Mouse (Mus musculus) right cerebral cortex, postnatal 25 days (tissue): Measurements from ENCODE around the gene Armc8.
"Not testable (repeated sequence)": the region's sequence is repeated elsewhere in the genome, so short reads cannot be mapped to it uniquely, and the experiment has no call there.

Experiments used
- DNase-seq: peaks from one replicate; pipeline ENCODE4 v3.0.0; 2022

The Armc8 gene

DNA sequence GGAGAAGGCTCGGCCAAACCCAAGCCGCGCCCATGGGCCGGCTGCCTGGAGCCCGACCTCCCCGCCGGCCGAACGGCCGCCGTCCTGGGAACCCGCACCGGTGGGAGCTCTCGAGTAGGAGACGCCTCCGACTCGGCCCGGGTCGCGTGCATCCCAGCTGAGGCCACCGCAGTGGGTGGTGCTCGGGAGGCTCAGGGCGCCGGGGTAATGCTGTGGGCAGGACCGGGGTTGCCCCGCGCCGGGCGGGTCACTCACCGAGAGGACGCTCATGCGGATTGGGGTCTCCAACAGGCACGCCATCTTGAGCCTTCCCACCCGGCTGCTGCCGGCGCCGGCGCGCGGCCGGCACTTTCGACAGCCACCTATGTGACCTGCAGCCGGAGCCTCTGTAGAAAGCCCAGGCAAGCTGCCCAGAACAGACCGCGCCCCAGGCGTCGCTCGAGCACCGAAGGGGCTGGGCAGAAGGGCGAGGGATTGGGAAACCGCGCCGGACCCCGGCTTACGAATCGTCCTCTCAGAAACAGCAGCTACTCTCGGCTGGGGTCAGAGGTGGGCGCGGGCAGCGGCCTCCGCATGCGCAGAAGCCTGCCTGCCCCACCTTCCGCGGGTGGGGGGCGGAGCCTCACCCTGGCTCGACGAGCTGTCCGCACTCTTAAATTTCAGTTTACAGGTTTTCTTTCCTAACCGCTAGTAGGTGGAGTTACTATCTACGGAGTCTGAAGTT is at the start of gene Armc8:
Gene Armc8, minus strand, starts transcription at position 553 of the 724 bp plus-strand sequence.
- DNase-seq, result peak; percentile 88

DNA sequence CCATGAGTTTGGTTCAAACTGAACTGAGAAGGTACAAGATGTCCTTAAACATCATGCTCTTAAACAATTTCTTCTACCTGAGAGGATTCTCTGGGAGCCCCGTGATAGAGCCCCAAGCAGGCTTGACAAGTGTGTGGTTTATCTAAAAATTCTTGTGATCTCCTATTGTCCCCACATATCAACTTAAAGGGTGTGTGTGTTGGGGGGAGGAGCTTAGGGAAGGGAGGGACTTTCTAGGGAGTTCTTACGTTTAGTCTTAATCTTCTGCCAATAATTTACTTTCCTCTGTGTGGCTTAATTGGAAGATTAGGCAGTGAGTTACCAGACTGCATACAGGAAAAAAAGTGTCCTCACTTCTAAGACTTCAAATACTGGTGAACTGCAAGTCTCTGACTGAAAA is 43.5 kb upstream of the Armc8 start, which contains the start of gene A4gnt:
Gene A4gnt, plus strand, starts transcription at position 301 of the 400 bp plus-strand sequence.
- no peak for DNase-seq

DNA sequence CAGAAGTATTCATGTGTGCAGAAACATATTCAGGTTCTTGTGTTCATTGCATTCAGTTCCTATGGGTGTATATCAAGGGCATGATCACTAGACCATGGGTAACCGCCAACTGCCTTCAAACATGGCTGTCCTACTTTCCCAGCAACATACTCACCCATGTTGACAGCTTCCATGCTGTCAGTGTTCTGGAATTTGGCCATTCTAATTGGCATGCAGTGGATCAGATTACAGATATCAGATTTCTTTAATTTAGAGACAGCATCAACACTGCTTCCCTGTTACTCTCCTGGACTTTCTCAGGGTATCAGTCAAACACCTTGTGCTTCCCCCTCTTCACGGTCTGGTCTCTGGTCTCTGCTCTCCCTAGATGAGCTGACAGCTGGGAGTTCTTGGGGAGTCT is 34.9 kb upstream of the Armc8 start:
- no peak for DNase-seq

DNA sequence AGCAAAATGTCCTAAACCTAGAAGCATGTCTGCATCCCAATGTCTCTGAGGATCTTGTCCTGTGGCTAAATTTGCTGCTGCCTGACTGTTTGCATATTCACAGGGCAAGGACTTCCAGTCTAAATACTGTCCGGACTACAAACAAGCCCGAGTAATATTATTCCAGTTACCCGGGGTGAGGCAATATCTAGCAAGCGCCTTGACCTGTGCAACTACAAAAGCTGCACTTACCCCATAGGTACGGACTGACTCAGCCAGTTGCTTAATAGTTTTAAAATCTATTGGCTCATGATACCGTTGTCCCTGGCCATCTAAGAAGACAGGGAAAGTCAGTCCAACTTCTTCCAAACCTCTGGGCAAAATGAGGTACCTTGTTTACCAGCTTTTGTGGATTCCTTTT is 30.4 kb upstream of the Armc8 start:
- DNase-seq, result not testable (repeated sequence)

DNA sequence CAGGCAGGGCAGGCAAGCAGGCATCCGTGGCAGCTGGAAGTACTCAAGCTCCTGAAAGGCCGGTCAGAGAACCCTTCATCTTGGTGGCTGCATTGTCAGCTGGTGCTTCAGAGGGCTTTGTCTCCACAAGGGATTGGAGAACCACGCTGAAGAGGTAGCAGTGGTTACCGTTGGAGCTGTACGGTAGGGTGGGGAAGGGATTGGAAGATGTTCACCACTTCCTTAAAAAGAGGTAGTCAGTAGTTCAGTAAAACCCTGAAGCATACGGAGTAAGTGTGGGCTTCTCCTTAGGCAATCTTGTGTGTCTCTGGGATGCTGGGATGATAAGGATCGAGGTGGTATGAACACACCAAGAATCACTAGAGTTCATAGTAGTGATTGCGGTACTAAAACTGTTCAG is 22.4 kb upstream of the Armc8 start:
- no peak for DNase-seq

DNA sequence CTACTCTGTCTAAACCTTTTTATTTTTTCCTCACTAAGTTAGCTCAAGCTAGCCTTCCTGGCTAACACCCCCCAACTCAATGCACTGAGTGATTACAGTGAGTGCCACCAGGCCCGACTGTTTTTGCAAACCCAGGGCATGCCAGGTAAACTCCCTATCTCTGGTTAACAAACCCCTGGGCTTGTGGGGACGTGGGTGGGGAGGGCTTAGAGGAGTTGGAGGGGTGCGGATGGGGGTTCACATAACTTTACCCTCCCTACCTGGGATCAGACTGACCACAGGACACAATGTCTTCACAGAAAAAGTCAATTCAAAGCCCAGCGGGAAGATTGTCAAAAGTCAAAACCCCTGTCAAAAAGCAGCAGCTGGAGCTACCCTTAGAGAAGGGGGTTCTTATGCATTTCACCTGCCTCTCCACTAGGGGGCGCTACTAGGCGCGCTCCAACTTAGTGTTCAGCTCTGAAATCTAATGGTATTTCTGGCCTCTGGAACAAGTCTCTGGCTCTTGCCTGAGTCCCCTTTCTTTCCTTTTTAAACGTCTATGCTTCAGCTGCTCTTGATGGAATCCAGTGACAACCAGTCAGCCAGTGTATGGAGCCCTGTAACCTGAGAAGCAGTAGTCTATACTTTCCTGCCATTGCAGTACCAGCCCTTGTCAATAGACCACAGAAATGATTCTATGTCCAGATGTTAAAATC is 19.0 kb upstream of the Armc8 start:
- peak; percentile 33 for DNase-seq

DNA sequence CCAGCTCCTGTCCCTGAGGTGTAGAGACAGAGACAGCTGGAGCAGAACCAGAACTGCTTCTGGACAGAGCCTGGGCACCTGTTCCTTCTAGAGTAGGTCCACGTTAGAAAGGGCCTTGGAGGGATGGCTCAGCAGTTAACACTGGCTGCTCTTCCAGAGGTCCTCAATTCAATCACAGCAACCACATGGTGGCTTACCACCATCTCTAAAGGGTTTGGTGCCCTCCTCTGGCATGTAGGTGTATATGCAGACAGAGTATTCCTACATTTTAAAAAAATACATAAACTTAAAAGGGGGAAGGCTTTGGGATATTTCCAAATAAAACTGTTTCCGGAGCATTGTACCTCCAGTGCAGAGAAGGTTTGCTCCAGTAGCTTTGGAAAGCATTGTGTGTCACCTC is 12.0 kb upstream of the Armc8 start:
- DNase-seq, result no peak

DNA sequence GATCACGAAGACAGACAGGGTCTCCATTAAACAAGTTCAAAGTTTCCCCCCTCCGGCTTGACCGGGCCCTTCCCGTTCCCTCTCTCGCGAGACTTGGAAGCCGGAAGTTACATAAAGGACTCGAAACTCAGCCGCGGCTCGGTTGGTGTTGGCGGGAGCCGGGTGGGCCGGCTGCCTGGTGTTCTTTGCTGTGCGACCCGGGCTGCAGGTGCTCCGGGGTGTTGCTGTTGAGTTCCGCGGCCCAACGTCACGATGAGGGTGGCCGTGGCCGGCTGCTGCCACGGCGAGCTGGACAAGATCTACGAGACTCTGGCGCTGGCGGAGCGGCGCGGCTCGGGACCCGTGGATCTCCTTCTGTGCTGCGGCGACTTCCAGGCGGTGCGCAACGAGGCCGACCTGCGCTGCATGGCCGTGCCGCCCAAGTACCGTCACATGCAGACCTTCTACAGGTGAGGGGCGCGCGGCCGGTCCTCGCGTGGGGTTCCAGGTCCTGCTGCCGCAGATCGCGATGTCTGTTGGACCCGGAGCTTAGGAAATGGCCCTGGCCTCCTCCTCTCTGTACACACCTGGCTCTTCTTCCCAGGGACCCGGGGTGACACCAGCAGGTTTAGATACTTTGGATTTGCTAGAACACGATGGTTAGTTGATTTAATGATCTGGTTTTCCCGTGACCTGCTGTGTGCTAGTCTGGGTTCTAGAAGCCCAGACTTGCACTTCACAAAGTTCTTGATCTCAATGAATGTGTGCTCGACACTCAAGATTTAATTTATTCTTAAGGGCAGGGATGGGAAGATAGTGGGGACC is 7.2 kb upstream of the Armc8 start, which contains the start of gene Dbr1:
Gene Dbr1, plus strand, starts transcription at position 123 of the 804 bp plus-strand sequence.
- DNase-seq, result peak; percentile 91

DNA sequence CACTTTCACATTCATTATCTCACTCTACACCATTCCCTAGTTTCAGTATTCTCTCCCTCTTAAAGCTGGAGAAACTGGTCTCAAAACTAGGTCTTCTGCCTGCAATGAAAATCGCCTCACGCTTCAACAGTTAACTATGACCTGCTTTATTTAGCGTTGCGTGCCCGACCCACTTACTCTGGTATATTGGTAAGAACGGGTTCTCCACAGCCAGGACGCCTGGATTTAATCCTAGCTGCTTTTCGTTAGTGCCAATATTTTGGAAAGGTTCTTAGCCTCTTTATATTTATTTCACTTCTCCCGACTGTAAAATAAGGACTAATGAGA is 335 bp upstream of the Armc8 start:
- no peak for DNase-seq

DNA sequence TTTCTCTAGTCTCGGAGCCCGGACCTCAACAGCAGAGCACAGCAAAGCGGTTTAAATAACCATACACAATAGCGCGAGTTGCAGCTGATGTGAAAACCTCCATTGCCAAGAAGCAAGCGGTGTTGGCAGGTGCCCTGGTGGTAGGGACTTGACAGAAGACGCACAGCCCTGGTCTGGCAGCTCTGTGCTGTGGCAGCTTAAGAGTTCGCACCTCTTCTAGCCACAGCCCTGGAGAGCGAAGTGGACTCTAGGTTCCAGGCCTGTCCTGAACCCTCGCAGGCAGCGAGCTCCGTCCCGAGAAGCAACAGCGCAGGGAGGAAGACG is 714 bp downstream of the Armc8 start:
- no peak for DNase-seq

DNA sequence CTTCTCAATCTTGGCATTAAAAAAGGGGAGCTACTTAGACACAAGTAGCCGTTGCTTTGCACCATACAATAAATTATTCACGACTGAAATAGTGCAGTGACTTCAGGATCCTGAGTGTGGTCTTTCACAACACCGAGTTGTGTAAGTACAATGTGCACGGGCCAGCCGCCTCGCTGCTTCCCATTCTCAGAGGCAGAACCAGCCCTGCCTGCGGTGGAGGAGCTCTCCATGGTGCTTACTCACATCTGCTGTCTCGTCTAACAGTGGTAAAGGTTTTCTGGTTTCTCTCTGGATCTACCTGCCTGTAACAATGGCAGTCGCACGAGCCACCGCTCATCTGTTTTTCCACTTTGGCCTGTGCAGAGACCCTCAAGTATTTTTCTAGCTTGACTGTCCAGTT is 5.0 kb downstream of the Armc8 start:
- DNase-seq, result no peak

DNA sequence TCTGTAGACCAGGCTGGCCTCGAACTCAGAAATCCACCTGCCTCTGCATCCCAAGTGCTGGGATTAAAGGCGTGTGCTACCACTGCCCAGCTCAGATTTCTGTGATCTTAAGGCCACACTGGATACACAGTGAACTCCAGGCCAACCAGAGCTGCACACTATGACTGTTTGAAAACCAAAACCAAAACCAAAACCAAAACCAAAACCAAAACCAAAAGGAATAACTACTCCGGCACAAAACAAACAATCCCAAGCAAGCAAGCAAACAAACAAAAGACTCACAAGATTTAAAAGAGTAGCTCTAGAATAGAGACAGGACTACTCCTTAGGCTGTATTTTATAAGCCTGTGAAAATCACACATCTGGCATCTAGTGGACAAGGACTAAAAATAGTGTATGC is 8.3 kb downstream of the Armc8 start:
- no peak for DNase-seq

DNA sequence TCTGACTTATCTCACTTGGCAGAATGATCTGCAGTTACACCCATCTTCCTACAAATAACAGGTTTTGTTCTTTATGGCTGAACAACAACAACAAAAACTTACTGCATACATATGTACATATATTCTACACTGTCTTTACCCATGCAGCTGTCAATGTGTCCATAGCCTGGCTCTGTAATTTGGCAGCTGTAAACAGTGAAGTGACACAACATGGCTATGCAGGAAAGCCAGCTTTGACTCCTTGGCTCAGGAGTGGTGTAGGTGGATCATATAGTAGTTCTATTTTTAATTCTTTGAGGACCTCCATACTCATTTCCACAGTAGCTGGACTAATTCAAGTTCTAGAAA is 9.2 kb downstream of the Armc8 start:
- DNase-seq, result no peak

DNA sequence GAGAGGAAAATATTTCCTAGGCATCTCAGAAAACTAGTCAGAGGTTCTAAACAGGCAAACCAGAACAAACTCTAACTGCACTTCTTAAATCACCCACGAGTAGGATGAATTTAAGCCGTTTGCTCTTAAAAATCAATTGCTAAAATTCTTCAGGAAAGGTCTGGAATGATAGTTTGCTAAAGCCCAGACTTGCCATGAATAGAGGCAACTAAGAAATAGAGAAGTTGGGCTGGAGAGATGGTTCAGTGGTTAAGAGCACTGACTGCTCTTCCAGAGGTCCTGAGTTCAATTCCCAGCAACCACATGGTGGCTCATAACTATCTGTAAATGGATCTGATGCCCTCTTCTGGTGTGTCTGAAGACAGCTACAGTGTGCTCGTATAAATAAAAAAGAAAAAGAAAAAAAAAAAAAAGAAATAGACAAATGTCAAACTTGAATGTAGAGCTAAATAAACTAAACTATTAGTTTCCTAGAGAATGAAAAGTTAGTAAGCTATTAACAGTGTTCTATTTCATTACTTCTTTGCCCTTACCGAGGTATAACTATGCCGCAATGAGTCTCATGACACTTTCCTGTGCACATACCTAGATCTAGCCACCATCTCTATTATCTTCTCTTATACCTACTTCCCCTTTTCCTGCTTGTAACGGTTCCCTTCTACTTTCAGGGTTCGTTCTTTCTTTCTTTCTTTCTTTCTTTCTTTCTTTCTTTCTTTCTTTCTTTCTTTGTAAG is 9.7 kb downstream of the Armc8 start:
- DNase-seq, result no peak

DNA sequence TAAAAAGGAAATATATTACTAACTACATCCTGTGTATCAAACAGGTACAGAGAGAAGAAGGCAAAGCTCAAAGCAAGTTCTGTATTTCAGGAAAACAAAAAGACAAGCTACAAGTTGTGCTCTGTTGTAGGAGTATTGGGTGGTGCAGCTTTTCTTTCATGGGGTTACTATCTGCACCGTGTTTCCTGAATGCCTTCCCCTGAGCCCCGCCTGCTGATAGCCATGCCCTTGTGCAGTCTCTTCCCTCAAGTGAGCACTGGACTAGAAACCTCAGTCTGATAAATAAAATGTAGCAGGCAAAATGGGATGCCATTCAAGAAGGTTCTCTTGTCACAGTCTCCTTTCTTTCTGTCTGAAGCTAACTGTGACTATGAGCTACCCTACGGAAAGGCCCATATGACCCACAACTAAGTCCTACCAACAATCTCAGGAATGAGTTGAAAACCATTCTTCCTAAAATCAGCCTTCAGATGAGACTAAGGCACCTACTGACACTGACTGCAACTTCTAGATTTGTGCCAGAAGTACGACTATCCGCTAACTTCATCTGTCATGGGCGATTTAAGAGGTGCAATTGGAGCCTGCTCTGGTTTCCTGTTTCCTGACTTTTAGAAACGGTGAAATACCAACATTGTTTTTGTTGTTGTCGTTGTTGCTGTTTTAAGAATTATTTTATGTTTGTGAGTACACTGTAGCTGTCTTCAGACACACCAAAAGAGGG is 11.0 kb downstream of the Armc8 start:
- no peak for DNase-seq

DNA sequence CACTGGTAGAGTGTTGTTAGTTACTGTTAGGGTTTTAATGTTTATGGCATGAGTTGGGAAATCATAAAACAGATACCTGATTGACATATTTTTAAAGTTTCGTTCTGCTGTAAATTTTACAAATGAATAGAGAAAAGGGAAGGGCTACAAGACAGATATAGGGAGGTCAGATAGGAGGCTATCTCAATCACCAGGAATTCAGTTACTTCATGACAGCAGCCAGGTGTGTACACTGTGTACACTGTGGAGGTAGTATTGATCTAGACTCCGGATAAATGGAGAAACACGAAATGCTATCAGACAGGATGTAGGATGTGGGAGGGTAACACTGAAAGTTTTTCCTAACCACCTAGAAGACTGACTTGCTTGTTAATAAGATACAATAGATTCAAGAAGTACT is 13.4 kb downstream of the Armc8 start:
- no peak for DNase-seq

DNA sequence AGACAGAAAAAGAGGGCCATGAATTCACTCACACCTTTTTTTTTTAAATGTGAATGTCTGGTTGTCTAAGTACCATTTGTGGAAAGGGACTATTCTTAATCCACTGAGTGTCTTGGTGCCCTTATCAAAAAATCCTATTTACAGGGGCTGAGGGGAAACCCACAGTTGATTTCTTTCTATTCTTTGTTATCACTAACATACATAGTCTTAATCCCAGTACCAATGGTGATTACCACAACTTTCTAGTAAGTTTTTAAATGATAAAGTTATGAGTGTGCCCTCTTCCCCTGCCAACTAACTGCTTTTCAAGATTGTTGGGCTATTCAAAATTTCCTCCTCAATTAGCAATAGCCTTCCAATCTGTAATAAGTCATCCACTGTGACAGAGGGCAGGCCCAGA is 14.6 kb downstream of the Armc8 start:
- DNase-seq, result no peak

DNA sequence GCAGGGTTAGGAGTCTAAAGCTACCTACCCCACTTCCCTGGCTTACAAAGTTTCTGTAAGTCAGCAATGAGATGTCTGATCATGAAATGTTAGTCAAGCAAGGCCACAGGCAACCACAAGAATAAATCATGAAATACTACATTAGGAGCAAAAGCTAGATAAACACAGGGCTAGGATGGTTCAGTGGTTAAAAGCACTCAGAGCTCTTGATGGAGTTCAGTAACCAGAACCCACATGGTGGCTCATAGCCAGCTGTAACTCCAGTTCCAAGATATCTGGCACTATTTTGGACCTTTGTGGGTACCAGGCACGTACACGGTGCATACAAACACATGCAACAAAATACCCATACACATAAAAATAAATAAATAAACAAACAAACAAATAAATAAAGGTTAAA is 15.7 kb downstream of the Armc8 start:
- DNase-seq, result no peak

DNA sequence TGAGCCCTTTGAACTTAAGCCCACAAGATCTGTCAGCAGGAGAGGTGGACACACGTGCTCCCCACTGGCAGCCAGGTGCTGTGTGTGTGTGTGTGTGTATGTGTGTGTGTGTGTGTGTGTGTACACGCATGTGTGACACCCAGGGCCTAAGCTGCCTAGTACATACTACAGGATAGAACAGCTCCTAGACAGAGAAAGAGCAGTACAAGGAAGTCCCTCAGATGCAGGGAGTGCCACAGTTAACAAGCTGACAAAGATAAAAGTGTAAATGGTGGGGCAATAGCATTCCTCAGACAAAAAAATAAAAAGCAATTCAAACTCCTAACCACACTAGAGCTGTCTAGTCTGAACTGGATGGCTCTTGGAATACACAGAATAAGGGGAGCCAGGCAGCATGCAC is 16.6 kb downstream of the Armc8 start:
- DNase-seq, result no peak

DNA sequence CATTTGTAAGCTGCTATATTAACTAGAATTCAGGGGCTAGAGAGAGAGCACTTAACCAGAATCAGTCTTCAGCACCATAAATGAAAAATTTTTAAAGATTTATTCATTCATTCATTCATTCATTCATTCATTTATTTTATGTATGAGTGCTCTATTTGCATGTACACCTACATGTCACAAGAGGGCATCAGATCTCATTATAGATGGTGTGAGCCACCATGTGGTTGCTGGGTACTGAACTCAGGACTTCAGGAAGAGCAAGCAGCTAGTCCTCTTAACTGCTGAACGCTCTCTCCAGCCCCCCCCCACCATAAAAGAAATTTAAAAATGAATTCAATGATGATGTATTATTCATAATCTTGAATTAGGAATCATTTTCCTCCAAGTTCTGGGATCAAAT is 22.4 kb downstream of the Armc8 start:
- no peak for DNase-seq

DNA sequence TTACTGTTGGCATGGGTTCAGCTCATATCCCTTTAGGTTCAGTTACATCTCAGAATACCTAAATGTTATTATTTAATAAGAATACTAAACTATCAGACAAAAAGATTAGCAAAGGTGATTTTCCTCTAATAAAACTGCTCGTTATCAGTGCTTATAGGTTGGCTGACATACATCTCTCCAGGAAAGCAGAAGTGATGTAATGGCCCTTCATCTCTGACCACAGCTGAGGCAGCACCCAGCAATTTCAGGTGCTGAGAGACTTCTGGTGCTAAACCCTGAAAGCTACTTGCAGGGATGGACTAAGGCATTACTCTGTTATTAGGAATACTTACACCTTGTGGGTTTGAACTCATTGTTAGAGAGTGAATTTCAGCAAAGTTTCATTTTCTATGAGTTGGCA is 36.8 kb downstream of the Armc8 start:
- no peak for DNase-seq

DNA sequence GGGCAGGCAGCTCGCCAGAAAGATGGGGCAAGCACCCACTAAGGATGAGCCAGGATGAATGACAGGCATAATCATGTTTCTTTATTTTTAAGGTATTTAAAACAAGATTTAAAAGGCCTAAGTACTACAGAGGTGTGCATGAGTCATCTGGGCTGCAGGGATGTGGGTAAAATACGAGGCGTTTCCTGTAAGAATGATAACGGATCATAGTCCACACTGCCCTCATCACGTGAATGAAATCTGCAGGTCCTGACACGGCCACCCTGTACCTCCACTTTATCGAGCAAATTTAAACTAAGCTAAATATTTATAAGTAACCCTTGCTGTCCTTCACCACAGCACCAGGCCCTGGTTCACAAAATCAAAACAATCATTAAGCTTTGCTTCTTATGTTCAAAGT is 62.8 kb downstream of the Armc8 start:
- DNase-seq, result no peak

DNA sequence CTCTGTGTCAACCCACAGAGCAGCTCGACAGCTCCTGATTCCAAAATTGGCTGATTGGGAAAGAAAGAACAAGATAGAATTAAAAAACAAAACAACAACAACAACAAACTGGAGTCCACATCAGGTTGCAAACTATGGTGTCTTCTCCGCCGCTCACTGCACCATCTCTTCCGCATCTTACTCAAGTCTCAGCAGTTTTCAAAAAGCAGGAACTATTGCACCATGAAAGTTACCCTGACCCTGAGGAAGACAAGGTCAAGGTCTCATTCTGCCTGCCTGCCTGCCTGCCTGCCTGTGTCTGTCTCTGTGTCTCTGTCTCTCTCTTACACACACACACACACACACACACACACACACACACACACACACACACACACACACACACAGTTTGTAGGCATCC is 69.4 kb downstream of the Armc8 start:
- DNase-seq, result no peak
